Mouse (Mus musculus): Measurements from ENCODE around the gene Smim26.
"Not testable (repeated sequence)": the region's sequence is repeated elsewhere in the genome, so short reads cannot be mapped to it uniquely, and the experiment has no call there.

Smim26 gene

GRCm38 (mm10) chr2:144593951-144594651, at the start of gene Smim26:
TSS of gene Smim26 (plus strand) at chr2:144594054.
- peak; percentile 86 for DNase-seq

GRCm38 (mm10) chr2:144544630-144545029, 49.2 kb upstream of the Smim26 start:
- DNase-seq: peak; percentile 57

GRCm38 (mm10) chr2:144545061-144545460, 48.8 kb upstream of the Smim26 start:
- DNase-seq: no peak

GRCm38 (mm10) chr2:144545481-144545880, 48.4 kb upstream of the Smim26 start:
- peak; percentile 25 for DNase-seq

GRCm38 (mm10) chr2:144547559-144547958, 46.3 kb upstream of the Smim26 start:
- DNase-seq: no peak

- peak; percentile 74 for DNase-seq
Measured at GRCm38 (mm10) chr2:144550529-144550928, 43.3 kb upstream of the Smim26 start, which contains the start of gene Rbbp9. TSS of gene Rbbp9 (minus strand) at chr2:144550869.

GRCm38 (mm10) chr2:144553905-144554304, 39.9 kb upstream of the Smim26 start:
- no peak for DNase-seq

- DNase-seq: no peak
Measured at GRCm38 (mm10) chr2:144555286-144555819, 38.5 kb upstream of the Smim26 start.

GRCm38 (mm10) chr2:144555820-144556552, 37.9 kb upstream of the Smim26 start, which contains the start of gene Sec23b:
TSS of gene Sec23b (plus strand) at chr2:144556229.
- peak; percentile 98 for DNase-seq

GRCm38 (mm10) chr2:144588723-144589122, 5.1 kb upstream of the Smim26 start:
- no peak for DNase-seq

GRCm38 (mm10) chr2:144593036-144593435, 818 bp upstream of the Smim26 start:
- not testable (repeated sequence) for DNase-seq

GRCm38 (mm10) chr2:144598006-144598405, 4.2 kb downstream of the Smim26 start:
- DNase-seq: no peak

- peak; percentile 94 for DNase-seq
Measured at GRCm38 (mm10) chr2:144599831-144600687, 6.2 kb downstream of the Smim26 start, which contains the start of gene Dtd1. TSS of gene Dtd1 (plus strand) at chr2:144599897.

GRCm38 (mm10) chr2:144601576-144601975, 7.7 kb downstream of the Smim26 start:
- DNase-seq: no peak

GRCm38 (mm10) chr2:144613956-144614355, 20.1 kb downstream of the Smim26 start:
- no peak for DNase-seq

- no peak for DNase-seq
Measured at GRCm38 (mm10) chr2:144617074-144617874, 23.4 kb downstream of the Smim26 start.

GRCm38 (mm10) chr2:144621491-144621890, 27.6 kb downstream of the Smim26 start:
- no peak for DNase-seq

- no peak for DNase-seq
Measured at GRCm38 (mm10) chr2:144633551-144633950, 39.7 kb downstream of the Smim26 start.

- peak; percentile 27 for DNase-seq
Measured at GRCm38 (mm10) chr2:144634231-144634630, 40.4 kb downstream of the Smim26 start.

- no peak for DNase-seq
Measured at GRCm38 (mm10) chr2:144634729-144635128, 40.9 kb downstream of the Smim26 start.

GRCm38 (mm10) chr2:144635644-144636320, 41.9 kb downstream of the Smim26 start:
- DNase-seq: peak; percentile 81
